Mouse (Mus musculus) kidney, embryonic 16.5 days (tissue): ENCODE measurements around the gene Mfsd2b. TPM values are rescaled to one million over a fixed set of nuclear protein-coding genes. Genes with fewer than 3 reads are reported as not detected.
A peak's percentile ranks its signal among the peaks of the same experiment; 100 is the strongest.
"Not testable (repeated sequence)": the region's sequence is repeated elsewhere in the genome, so short reads cannot be mapped to it uniquely, and the experiment has no call there.

Source experiments
- ATAC-seq: fragments of 200-750 bp; cut with Nextera tagmentation; 2 replicates; pipeline ENCODE4 v1.8.0; 2017; ENCODE audit warnings: moderate TSS enrichment; ENCODE audit not compliant: low FRiP score, low TSS enrichment
- H3K27ac ChIP-seq: fragments of 300-500 bp; sonication (generic); 2 replicates; pipeline ENCODE4 v1.5.1; 2014; ENCODE audit warnings: low read length
- H3K27me3 ChIP-seq: fragments of 300-500 bp; sonication (generic); 2 replicates; pipeline ENCODE4 v1.6.1; 2014; ENCODE audit warnings: low read length, control low read depth, mixed read lengths; ENCODE audit not compliant: insufficient read depth
- H3K36me3 ChIP-seq: fragments of 300-500 bp; sonication (generic); 2 replicates; pipeline ENCODE4 v1.6.1; 2014; ENCODE audit warnings: low read length, control low read depth, mixed read lengths; ENCODE audit not compliant: insufficient read depth
- H3K4me1 ChIP-seq: fragments of 300-500 bp; sonication (generic); 2 replicates; pipeline ENCODE4 v1.6.1; 2014; ENCODE audit warnings: low read length, control low read depth, mixed read lengths; ENCODE audit not compliant: insufficient read depth
- H3K4me2 ChIP-seq: fragments of 300-500 bp; sonication (generic); replicated peaks from 2 replicates; pipeline ENCODE4 v1.6.1; 2014; ENCODE audit warnings: low read depth, low read length
- H3K4me3 ChIP-seq: fragments of 300-500 bp; sonication (generic); 2 replicates; pipeline ENCODE4 v1.5.1; 2014; ENCODE audit warnings: mild to moderate bottlenecking, low read length
- H3K9ac ChIP-seq: fragments of 300-500 bp; sonication (generic); replicated peaks from 2 replicates; pipeline ENCODE4 v1.6.1; 2014; ENCODE audit warnings: low read length
- H3K9me3 ChIP-seq: fragments of 300-500 bp; sonication (generic); 2 replicates; pipeline ENCODE4 v1.6.1; 2016; ENCODE audit warnings: low read length, control low read depth
- WGBS: fragments of 180-500 bp; shearing (Covaris S2); extraction: QIAGEN DNeasy Blood & Tissue Kit; methylation state at CpG from one replicate; pipeline ENCODE4 v1.1.7; 2014; 5-methylcytosine and 5-hydroxymethylcytosine counted together
- polyA plus RNA-seq: library from polyadenylated mRNA; unstranded; fragments of >200 nt; fragmentation: Nextera tagmentation; extraction: Ambion mirVana; gene quantifications from 2 replicates; pipeline ENCODE4 v1.2.1, GENCODE M21; 2015

The Mfsd2b gene
- polyA plus RNA-seq, 1 experiment from 2014 or later = 0.97 TPM

DNA sequence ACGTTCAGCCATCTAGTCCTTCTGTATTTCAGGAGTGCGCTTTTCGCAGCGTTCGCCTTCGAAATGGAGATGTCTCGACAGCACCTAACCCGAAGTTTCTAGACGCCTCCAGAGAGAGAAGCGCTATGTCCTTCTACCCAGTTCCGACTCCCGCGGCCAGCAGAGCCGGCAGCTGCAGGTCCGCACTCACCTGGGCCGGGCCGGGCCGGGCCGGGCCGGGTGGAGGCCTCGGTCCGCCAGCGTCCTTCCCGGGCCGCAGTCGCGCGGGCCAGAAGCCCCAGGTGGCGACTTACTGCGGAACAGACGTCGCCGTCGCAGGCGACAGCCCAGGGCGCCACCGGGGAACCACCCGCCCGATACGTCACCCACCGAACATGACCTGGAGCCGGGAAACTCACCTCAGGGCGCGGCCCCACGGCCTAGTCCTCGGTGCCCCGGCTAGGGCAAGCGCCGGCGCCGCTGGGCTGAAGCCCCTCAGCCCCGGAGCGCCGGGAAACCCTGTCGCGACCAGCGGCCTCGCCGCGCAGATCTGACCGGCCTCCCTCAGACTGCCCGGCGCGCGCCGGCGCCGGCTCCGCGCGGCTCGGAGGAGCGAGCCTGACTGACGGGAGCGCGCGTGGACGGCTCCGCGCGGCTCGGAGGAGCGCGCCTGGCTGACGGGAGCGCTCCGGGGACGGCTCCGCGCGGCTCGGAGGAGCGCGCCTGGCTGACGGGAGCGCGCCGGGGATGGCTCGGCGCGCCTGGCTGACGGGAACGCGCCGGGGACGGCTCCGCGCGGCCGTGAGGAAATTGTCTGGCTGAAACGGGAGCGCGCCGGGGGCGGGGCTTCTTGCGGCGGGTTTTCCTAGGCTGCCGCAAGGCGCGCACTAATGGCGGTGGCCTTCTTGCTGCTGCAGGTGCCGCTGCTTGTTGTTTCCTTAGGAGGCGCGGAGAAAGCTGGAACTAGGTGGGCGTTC lies 33.1 kb upstream of the Mfsd2b start, which contains the start of gene Ubxn2a:
TSS of gene Ubxn2a (minus strand) at position 755 of the 956 bp plus-strand sequence.
- ATAC-seq = peak; percentile 96
- Histone ChIP-seq H3K9me3 (no peaks in the 10 kb centered on the region), H3K27me3 (no peaks in the 10 kb centered on the region), H3K4me1 (no peaks in the 10 kb centered on the region), H3K36me3 (0 out of 2 replicates have a peak, but pooled peaks cover 3% of the 10 kb centered on the region), H3K4me3 (peak within 1 kb of the TSS; percentile 87), H3K27ac (peak within 1 kb of the TSS; percentile 80), H3K4me2 (peak within 1 kb of the TSS; percentile 90), H3K9ac (peak within 1 kb of the TSS; percentile 89)
- under 1% methylated on average over 123 of the region's 125 CpGs for WGBS

DNA sequence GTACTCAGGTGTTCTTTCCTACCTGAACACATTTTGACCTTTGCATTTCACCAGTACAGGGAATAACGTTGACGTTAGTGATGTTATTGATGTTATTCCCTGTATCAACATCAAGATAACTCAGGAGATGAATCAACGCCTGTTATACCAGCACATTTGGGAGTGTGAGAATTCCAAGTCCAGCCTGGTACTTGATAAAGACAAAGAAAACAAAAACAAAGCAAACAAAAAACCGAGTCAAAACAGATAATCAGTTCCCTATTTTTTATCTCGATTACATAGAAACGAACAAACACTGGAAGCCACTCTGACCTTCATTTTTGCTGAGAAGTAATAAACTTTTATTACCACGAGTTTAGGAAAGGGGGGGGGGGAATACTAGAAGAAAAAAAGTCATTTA lies 32.3 kb upstream of the Mfsd2b start:
- Histone ChIP-seq H3K9ac (peak overlapping the region; percentile 89), H3K27me3 (no peaks in the 10 kb centered on the region), H3K4me1 (no peaks in the 10 kb centered on the region), H3K9me3 (no peaks in the 10 kb centered on the region), H3K4me3 (peak overlapping the region; percentile 87), H3K27ac (no peak overlapping the region), H3K36me3 (0 out of 2 replicates have a peak, but pooled peaks cover 3% of the 10 kb centered on the region), H3K4me2 (peak overlapping the region; percentile 90)
- no peak for ATAC-seq
- WGBS = 40% methylated on average over 7 of the region's 7 CpGs

DNA sequence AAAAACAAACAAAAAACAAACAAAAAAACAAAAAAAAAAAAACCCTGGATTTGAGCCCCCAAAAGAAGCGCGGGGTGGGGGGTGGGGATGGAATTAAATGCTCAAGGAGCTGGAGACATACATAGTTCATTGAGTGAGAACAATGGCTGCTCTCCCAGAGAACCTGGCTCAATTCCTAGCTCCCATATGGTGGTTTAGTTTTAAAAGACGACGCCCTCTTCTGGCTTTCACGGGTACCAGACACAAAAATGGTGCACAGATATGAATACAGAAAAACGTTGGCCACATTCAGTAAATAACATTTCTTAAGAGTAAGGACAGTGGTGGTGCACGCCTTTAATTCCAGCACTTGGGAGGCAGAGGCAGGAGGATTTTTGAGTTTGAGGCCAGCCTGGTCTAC lies 31.8 kb upstream of the Mfsd2b start:
- Histone ChIP-seq H3K9ac (no peak overlapping the region), H3K27me3 (no peaks in the 10 kb centered on the region), H3K4me1 (no peaks in the 10 kb centered on the region), H3K36me3 (0 out of 2 replicates have a peak, but pooled peaks cover 3% of the 10 kb centered on the region), H3K9me3 (no peaks in the 10 kb centered on the region), H3K27ac (no peak overlapping the region), H3K4me3 (no peak overlapping the region), H3K4me2 (peak overlapping the region; percentile 90; the same call in 1 of the 2 replicates)
- 82% methylated on average over 7 of the region's 7 CpGs for WGBS
- no peak for ATAC-seq

DNA sequence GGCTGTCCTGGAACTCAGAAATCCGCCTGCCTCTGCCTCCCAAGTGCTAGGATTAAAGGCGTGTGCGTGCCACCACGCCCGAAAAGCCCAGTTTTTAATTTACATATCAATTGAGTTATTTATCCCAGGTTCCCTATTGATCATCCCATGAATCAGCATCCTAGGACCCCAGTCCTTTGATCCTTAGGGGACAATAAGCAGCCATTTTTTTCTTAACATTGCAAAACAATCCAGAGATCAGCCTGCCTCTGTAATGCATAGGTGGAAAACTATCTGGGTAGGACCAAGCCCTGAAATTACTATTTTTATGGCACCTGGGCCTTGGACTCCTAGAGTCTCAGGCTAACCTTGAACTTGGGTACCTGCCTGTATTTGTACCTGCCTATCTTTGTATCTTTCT lies 23.9 kb upstream of the Mfsd2b start:
- no peak overlapping the region for H3K4me2 ChIP-seq
- no peaks in the 10 kb centered on the region for H3K27me3 ChIP-seq
- no peaks in the 10 kb centered on the region for H3K4me1 ChIP-seq
- H3K4me3 ChIP-seq = no peak overlapping the region
- no peak for ATAC-seq
- H3K36me3 ChIP-seq = no peaks in the 10 kb centered on the region
- no peak overlapping the region for H3K27ac ChIP-seq
- WGBS = 93% methylated on average over 5 of the region's 5 CpGs
- no peaks in the 10 kb centered on the region for H3K9me3 ChIP-seq
- H3K9ac ChIP-seq = no peak overlapping the region

DNA sequence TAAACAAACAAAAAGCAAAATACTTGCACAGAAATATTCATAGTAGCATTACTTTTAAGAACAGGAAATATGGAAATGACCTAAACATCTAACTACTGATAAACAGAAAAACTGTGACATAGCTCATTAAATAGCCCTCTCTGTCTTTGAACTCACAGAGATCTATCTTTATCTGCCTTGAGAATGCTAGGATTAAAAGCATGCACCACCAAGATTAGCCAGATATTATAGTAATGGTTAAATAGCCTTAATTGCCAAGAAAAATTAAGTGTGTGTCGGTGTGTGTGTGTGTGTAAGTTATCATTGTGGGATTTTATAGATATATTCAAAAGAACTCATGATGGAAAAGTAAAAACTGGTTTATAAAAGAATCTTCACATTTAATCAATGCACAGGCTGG lies 15.7 kb upstream of the Mfsd2b start:
- H3K27me3 ChIP-seq = no peaks in the 10 kb centered on the region
- H3K4me1 ChIP-seq = no peaks in the 10 kb centered on the region
- no peak for ATAC-seq
- H3K9ac ChIP-seq = no peak overlapping the region
- no peak overlapping the region for H3K4me2 ChIP-seq
- no peaks in the 10 kb centered on the region for H3K9me3 ChIP-seq
- H3K4me3 ChIP-seq = no peak overlapping the region
- 94% methylated on average over 1 of the region's 1 CpGs for WGBS
- no peak overlapping the region for H3K27ac ChIP-seq
- H3K36me3 ChIP-seq = peaks cover 2% of the 10 kb centered on the region; the same call in 1 of the 2 replicates

DNA sequence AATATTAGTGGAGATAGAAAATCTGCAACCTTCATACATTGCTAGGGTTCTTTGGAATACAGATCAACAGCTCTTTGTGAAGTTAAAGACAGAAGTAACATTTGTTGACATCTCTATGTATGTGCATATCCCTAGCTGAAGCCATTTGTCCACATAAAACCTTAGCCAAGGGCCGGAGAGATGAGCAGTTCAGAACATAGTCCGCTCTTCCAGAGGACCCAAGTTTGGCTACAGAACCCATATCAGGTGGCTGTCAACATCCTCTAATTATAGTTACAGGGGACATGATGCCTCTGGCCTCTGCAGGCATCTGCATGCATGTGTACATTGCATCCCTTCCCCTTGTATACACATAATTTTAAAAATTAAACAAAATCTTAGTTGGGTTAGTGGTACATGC lies 15.1 kb upstream of the Mfsd2b start:
- Histone ChIP-seq H3K27me3 (no peaks in the 10 kb centered on the region), H3K4me2 (no peak overlapping the region), H3K4me1 (no peaks in the 10 kb centered on the region), H3K27ac (no peak overlapping the region), H3K9me3 (no peaks in the 10 kb centered on the region), H3K4me3 (no peak overlapping the region), H3K9ac (no peak overlapping the region), H3K36me3 (peaks cover 2% of the 10 kb centered on the region; the same call in 1 of the 2 replicates)
- 93% methylated on average over 2 of the region's 2 CpGs for WGBS
- no peak for ATAC-seq

DNA sequence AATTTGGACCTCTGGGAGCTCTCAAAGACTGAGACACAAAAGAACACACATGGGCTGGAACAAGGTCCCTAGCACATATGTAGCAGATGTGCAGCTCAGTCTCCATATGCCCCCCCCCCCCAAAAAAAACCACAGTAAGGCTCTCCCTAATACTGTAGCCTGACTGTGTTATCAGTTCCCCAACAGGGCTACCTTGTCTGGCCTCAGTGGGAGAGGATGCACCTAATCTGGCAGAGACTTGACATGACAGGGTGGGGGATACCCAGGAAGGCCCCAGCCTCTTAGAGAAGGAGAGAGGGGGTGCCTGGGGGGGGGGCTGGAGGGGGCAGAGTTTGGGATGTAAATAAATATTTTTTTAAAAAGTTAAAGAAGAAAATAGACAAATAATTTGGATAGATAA lies 14.6 kb upstream of the Mfsd2b start:
- H3K4me1 ChIP-seq = no peaks in the 10 kb centered on the region
- no peaks in the 10 kb centered on the region for H3K9me3 ChIP-seq
- ATAC-seq = no peak
- no peak overlapping the region for H3K4me3 ChIP-seq
- no peak overlapping the region for H3K27ac ChIP-seq
- H3K27me3 ChIP-seq = no peaks in the 10 kb centered on the region
- H3K9ac ChIP-seq = no peak overlapping the region
- H3K36me3 ChIP-seq = peaks cover 2% of the 10 kb centered on the region; the same call in 1 of the 2 replicates
- no peak overlapping the region for H3K4me2 ChIP-seq

DNA sequence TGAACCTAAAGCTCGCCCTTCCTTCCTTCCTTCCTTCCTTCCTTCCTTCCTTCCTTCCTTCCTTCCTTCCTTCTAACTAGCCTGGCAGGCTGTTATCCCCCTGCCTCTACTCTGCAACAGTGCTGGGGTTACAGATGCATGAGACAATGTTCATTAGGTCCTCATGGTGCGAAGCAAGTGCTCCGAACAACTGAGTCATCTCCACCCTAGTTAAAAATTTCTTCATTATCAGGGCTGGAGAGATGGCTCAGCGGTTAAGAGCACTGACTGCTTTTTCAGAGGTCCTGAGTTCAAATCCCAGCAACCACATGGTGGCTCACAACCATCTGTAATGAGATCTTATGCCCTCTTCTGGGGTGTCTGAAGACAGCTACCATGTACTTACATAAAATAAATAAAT lies 12.4 kb upstream of the Mfsd2b start:
- not testable (repeated sequence) for H3K27ac ChIP-seq, H3K9ac ChIP-seq, H3K36me3 ChIP-seq, H3K27me3 ChIP-seq, H3K4me1 ChIP-seq, H3K4me3 ChIP-seq, H3K9me3 ChIP-seq, ATAC-seq, H3K4me2 ChIP-seq
- WGBS = 94% methylated on average over 4 of the region's 4 CpGs

DNA sequence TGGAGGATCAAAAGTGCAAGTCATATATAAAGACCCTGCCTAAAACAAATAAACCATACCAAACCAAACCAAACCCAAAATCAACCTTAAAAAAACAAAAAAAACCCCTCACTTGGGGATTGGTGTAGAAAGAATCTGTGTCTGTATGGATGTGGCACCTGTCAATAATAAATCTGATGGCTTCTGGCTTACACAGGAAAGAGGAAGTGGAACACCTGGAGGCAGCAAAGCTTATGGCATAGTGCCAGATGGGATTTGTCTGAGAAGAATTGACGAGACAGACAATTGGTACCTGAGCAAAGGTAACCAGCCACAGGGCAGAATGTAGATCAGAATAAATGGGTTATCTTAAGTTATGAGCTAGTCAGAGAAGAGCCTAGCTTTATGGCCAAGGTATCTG lies 10.9 kb upstream of the Mfsd2b start:
- no peak for ATAC-seq
- 61% methylated on average over 1 of the region's 1 CpGs for WGBS

DNA sequence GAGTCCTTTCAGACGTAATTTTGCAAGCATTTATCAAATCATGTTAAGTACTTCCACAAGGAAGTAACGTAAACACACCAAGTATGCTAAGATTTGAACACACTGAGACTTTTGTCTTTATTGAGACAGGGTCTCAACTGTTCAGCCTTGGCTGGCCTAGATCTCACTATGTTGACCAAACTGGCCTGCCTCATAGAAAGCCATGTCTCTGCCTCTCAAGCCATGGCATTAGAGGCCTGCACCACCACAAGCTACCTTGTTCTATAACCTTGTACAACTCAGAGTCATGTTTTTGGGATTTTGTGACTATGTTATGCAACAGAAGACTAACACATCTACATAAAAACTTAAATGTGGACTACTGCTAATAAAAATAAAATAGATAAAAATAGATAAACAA lies 7.9 kb upstream of the Mfsd2b start:
- no peaks in the 10 kb centered on the region for H3K27me3 ChIP-seq
- no peak overlapping the region for H3K9ac ChIP-seq
- no peaks in the 10 kb centered on the region; the same call in 1 of the 2 replicates for H3K9me3 ChIP-seq
- H3K36me3 ChIP-seq = peaks cover 23% of the 10 kb centered on the region
- ATAC-seq = no peak
- H3K27ac ChIP-seq = no peak overlapping the region
- no peak overlapping the region for H3K4me3 ChIP-seq
- WGBS = 90% methylated on average over 2 of the region's 2 CpGs
- H3K4me2 ChIP-seq = no peak overlapping the region
- no peaks in the 10 kb centered on the region for H3K4me1 ChIP-seq

More for the DNA sequence above, 10.9 kb upstream of the Mfsd2b start:
- Histone ChIP-seq H3K4me2 (no peak overlapping the region), H3K9ac (no peak overlapping the region), H3K4me3 (no peak overlapping the region), H3K27me3 (no peaks in the 10 kb centered on the region), H3K27ac (no peak overlapping the region), H3K9me3 (no peaks in the 10 kb centered on the region), H3K36me3 (peaks cover 10% of the 10 kb centered on the region; the same call in 1 of the 2 replicates), H3K4me1 (no peaks in the 10 kb centered on the region)
